In genomic region chr5:93095301-93095700, GRCm38 (mm10) we compare ENCODE assay signal across 8 mouse cellular contexts. TPM values are rescaled to one million over a fixed set of nuclear protein-coding genes. Genes with fewer than 3 reads are reported as not detected.
DNase-seq lines count a peak whose midpoint lies in the region; ATAC-seq and TF ChIP-seq lines count a peak whose summit lies in the region.
"Had no signal": no experiment of that assay in that cellular context is flagged by ENCODE, and none has a peak within 500 bp of the region (broad histone marks: within the 10 kb centered on the region; RNA-seq: fewer than 3 reads in every experiment).

No protein-coding gene starts in this region.

- DNase-seq in lung, adult 18-20 months = no peak
- no peak for DNase-seq in forebrain, postnatal 0 days
- DNase-seq in stomach, postnatal 0 days (ENCODE audit: low spot score) = no peak
- DNase-seq in thymus, postnatal 4 days = no peak
- no peak for DNase-seq in ovary, postnatal 36 days (ENCODE audit: low spot score)
- DNase-seq: heart, postnatal 4 days had no signal

- H3K27ac ChIP-seq in lung, embryonic 16.5 days (ENCODE audit: low read length) = no peak overlapping the region
- H3K27ac ChIP-seq in forebrain, postnatal 0 days (ENCODE audit: low read depth, low read length) = no peak overlapping the region
- no peak overlapping the region; the same call in 1 of the 2 replicates for H3K27ac ChIP-seq in limb, embryonic 15.5 days
- H3K27ac ChIP-seq in stomach, postnatal 0 days (replicated peaks) = no peak overlapping the region

- ATAC-seq in lung, embryonic 16.5 days (ENCODE audit: low read depth) = no peak
- ATAC-seq in forebrain, postnatal 0 days = no peak
- ATAC-seq in limb, embryonic 15.5 days (ENCODE audit: insufficient number of reproducible peaks, low FRiP score, low TSS enrichment, low read depth) = no peak
- no peak for ATAC-seq in stomach, postnatal 0 days (ENCODE audit: low FRiP score, low TSS enrichment)

- H3K4me2 ChIP-seq in lung, embryonic 16.5 days (ENCODE audit: low read depth, low read length) = peak overlapping the region; percentile 83
- H3K4me2 ChIP-seq in forebrain, postnatal 0 days (ENCODE audit: low read depth) = peak overlapping the region; percentile 83
- peak overlapping the region; percentile 86 for H3K4me2 ChIP-seq in limb, embryonic 15.5 days
- peak overlapping the region; percentile 88 for H3K4me2 ChIP-seq in stomach, postnatal 0 days (replicated peaks; ENCODE audit: low read depth)

- no peaks in the 10 kb centered on the region for H3K9me3 ChIP-seq in lung, embryonic 16.5 days (ENCODE audit: control insufficient read depth, low read length)
- no peaks in the 10 kb centered on the region for H3K9me3 ChIP-seq in forebrain, postnatal 0 days (ENCODE audit: low read length)
- no peaks in the 10 kb centered on the region for H3K9me3 ChIP-seq in limb, embryonic 15.5 days
- no peaks in the 10 kb centered on the region for H3K9me3 ChIP-seq in stomach, postnatal 0 days (ENCODE audit: control insufficient read depth, low read length)

- H3K4me1 ChIP-seq in lung, embryonic 16.5 days (replicated peaks; ENCODE audit: control insufficient read depth, insufficient read depth, low read length) = peaks cover 59% of the 10 kb centered on the region
- H3K4me1 ChIP-seq in forebrain, postnatal 0 days (ENCODE audit: insufficient read depth) = peaks cover 30% of the 10 kb centered on the region
- H3K4me1 ChIP-seq in limb, embryonic 15.5 days = peaks cover 54% of the 10 kb centered on the region
- H3K4me1 ChIP-seq in stomach, postnatal 0 days (replicated peaks; ENCODE audit: control insufficient read depth, insufficient read depth) = peaks cover 8% of the 10 kb centered on the region

- WGBS in lung, embryonic 16.5 days = 75% methylated on average over 7 of the region's 7 CpGs
- 27% methylated on average over 7 of the region's 7 CpGs for WGBS in forebrain, postnatal 0 days
- 36% methylated on average over 7 of the region's 7 CpGs for WGBS in limb, embryonic 15.5 days
- 70% methylated on average over 7 of the region's 7 CpGs for WGBS in stomach, postnatal 0 days

- H3K36me3 ChIP-seq in lung, embryonic 16.5 days (ENCODE audit: control insufficient read depth, insufficient read depth, low read length) = no peaks in the 10 kb centered on the region
- no peaks in the 10 kb centered on the region for H3K36me3 ChIP-seq in forebrain, postnatal 0 days (ENCODE audit: insufficient read depth)
- H3K36me3 ChIP-seq in limb, embryonic 15.5 days = no peaks in the 10 kb centered on the region
- H3K36me3 ChIP-seq in stomach, postnatal 0 days (ENCODE audit: control insufficient read depth, insufficient read depth, low read length) = no peaks in the 10 kb centered on the region

- TF ChIP-seq EP300 in stomach, postnatal 0 days (optimal IDR thresholded peaks at IDR 0.05) = no peak

- H3K27me3 ChIP-seq in lung, embryonic 16.5 days (ENCODE audit: control insufficient read depth, insufficient read depth, low read depth, low read length) = no peaks in the 10 kb centered on the region
- no peaks in the 10 kb centered on the region for H3K27me3 ChIP-seq in forebrain, postnatal 0 days (ENCODE audit: insufficient read depth, low read length)
- no peaks in the 10 kb centered on the region for H3K27me3 ChIP-seq in limb, embryonic 15.5 days
- H3K27me3 ChIP-seq in stomach, postnatal 0 days (ENCODE audit: control insufficient read depth, insufficient read depth, low read length) = no peaks in the 10 kb centered on the region

- peak overlapping the region; percentile 86 for H3K4me3 ChIP-seq in lung, embryonic 16.5 days (ENCODE audit: low read length)
- H3K4me3 ChIP-seq in forebrain, postnatal 0 days (ENCODE audit: low read depth, low read length) = peak overlapping the region; percentile 83
- peak overlapping the region; percentile 88 for H3K4me3 ChIP-seq in limb, embryonic 15.5 days
- peak overlapping the region; percentile 88 for H3K4me3 ChIP-seq in stomach, postnatal 0 days (ENCODE audit: low read depth, low read length)

- H3K9ac ChIP-seq in lung, embryonic 16.5 days (ENCODE audit: low read length) = no peak overlapping the region
- H3K9ac ChIP-seq in forebrain, postnatal 0 days = 0 out of 2 replicates have a peak overlapping the region, but pooled peaks have one; percentile 18
- no peak overlapping the region for H3K9ac ChIP-seq in limb, embryonic 15.5 days
- H3K9ac ChIP-seq in stomach, postnatal 0 days (ENCODE audit: low read length) = no peak overlapping the region

- TF ChIP-seq CTCF in forebrain, postnatal 0 days (IDR thresholded peaks at IDR 0.05; ENCODE audit: low read depth) = no peak
- no peak for TF ChIP-seq CTCF in stomach, postnatal 0 days (IDR thresholded peaks at IDR 0.05; ENCODE audit: low read depth)

RNA-seq across cellular contexts. Expression of gene Sept11, which starts 2.1 kb away (rescaled TPM):
- polyA plus RNA-seq in lung, embryonic 16.5 days (2015; fragmentation: Nextera tagmentation; extraction: Ambion mirVana) = 142 and 157 TPM in 2 replicates
- total RNA-seq in forebrain, postnatal 0 days (2014; rRNA removed) = 87.2 and 104 TPM in 2 replicates
- polyA plus RNA-seq in forebrain, postnatal 0 days (2015; fragmentation: Nextera tagmentation; extraction: Ambion mirVana) = 85.9 and 104 TPM in 2 replicates
- 180 and 188 TPM in 2 replicates for polyA plus RNA-seq in limb, embryonic 15.5 days (2015; fragmentation: Nextera tagmentation; extraction: Ambion mirVana)
- 37.9 and 42.5 TPM in 2 replicates for polyA plus RNA-seq in stomach, postnatal 0 days (2015; fragmentation: Nextera tagmentation; extraction: Ambion mirVana)

RNA-seq across cellular contexts. Expression of gene Sowahb, which starts 50.5 kb away (rescaled TPM):
- polyA plus RNA-seq in lung, embryonic 16.5 days (2015; fragmentation: Nextera tagmentation; extraction: Ambion mirVana) = 1.2 and 1.4 TPM in 2 replicates
- 0.10 and 0.46 TPM in 2 replicates for total RNA-seq in forebrain, postnatal 0 days (2014; rRNA removed)
- 0.10 and 0.12 TPM in 2 replicates for polyA plus RNA-seq in forebrain, postnatal 0 days (2015; fragmentation: Nextera tagmentation; extraction: Ambion mirVana)
- polyA plus RNA-seq in limb, embryonic 15.5 days (2015; fragmentation: Nextera tagmentation; extraction: Ambion mirVana) = 0.41 and 0.65 TPM in 2 replicates
- polyA plus RNA-seq in stomach, postnatal 0 days (2015; fragmentation: Nextera tagmentation; extraction: Ambion mirVana) = 1.7 and 2.1 TPM in 2 replicates
